Mouse (Mus musculus): ENCODE measurements around the gene Krt42.

DNA sequence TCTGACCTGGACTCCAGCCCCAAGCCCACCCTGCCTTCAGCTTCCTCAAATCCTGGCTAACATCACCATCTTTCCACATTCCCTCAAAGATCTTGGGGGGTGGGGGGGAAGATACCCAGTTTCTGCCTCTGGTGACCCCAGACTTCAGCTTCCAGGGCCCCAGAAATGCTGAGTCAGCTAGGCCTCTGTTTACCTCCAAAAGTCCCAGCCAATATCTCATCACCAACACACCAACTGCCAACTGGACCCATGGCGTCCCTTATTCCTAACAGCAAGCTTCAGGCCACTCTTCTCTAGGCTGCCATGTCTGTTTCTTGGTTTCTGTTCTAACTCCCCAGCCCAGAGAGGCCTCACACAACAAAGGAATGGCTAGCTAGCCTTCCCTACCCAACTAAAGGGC, 2.2 kb upstream of the Krt42 start:
- TF ChIP-seq CTCF (IDR thresholded peaks at IDR 0.05; ENCODE audit: low read depth) (no peak), EP300 (IDR thresholded peaks at IDR 0.05; ENCODE audit: low read depth) (no peak)
